In the genomic region with DNA sequence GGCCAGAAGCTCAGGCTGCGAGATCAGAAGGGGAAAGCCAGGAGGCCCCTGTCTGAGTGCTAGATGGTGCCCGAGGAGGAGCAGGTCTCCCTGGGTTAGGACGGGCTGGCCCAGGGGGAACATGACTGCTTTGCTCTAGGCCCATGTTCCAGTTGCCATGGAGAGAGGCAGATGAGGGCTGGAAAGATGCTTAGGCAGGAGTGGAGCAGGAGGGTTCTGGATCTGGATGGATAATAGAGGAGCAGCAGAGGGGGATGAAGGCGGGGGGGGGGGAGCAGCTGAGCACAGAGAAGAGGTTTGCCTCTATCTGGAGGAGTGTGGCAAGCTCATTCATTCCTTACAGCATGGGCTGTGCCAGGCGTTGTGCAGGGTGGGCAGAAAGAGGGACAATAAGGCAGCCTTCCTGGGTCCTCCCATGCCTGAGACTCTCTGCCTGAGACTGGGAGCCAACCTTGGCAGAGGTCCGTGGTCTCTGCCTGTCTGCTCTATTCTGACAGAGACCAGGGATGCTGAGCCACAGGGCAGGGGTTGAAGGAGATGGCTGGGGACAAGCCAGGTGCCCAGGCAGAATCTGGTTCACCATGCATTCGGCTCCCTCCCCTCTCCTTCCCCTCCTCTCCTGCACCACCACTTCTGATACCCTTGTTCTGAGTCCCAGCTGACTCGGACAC, we compare ENCODE assay signal across 12 mouse cellular contexts.
A peak's percentile ranks its signal among the peaks of the same experiment; 100 is the strongest.
DNase-seq lines count a peak whose midpoint lies in the region; ATAC-seq and TF ChIP-seq lines count a peak whose summit lies in the region.
"Had no signal": no experiment of that assay in that cellular context is flagged by ENCODE, and none has a peak within 500 bp of the region (broad histone marks: within the 10 kb centered on the region; RNA-seq: fewer than 3 reads in every experiment).

No protein-coding gene starts in this region.

- no peaks in the 10 kb centered on the region for H3K36me3 ChIP-seq in hindbrain, embryonic 11.5 days (ENCODE audit: control insufficient read depth, insufficient read depth, low read length)
- H3K36me3 ChIP-seq in intestine, postnatal 0 days (ENCODE audit: control insufficient read depth, insufficient read depth) = no peaks in the 10 kb centered on the region
- H3K36me3 ChIP-seq in neural tube, embryonic 13.5 days = no peaks in the 10 kb centered on the region

- TF ChIP-seq CTCF in layer of hippocampus, adult 2 months (conservative IDR thresholded peaks at IDR 0.05) = no peak
- TF ChIP-seq CTCF in intestine, postnatal 0 days (IDR thresholded peaks at IDR 0.05; ENCODE audit: low read depth) = no peak

- no peaks in the 10 kb centered on the region for H3K27me3 ChIP-seq in hindbrain, embryonic 11.5 days (ENCODE audit: control insufficient read depth, insufficient read depth, low read length)
- no peaks in the 10 kb centered on the region for H3K27me3 ChIP-seq in intestine, postnatal 0 days (replicated peaks; ENCODE audit: control insufficient read depth, insufficient read depth, low read length)
- H3K27me3 ChIP-seq in neural tube, embryonic 13.5 days = no peaks in the 10 kb centered on the region

- 0 out of 2 replicates have a peak, but pooled peaks have one; percentile 12 for ATAC-seq in hindbrain, embryonic 11.5 days (ENCODE audit: low FRiP score)
- no peak for ATAC-seq in intestine, postnatal 0 days
- peak; percentile 16; the same call in 1 of the 2 replicates for ATAC-seq in neural tube, embryonic 13.5 days (ENCODE audit: low read depth)
- ATAC-seq: lung, postnatal 0 days had no signal

- H3K4me2 ChIP-seq in hindbrain, embryonic 11.5 days (replicated peaks; ENCODE audit: low read depth, low read length) = no peak overlapping the region
- H3K4me2 ChIP-seq in intestine, postnatal 0 days (replicated peaks; ENCODE audit: low read depth) = no peak overlapping the region
- H3K4me2 ChIP-seq in neural tube, embryonic 13.5 days = no peak overlapping the region
- H3K4me2 ChIP-seq: liver, embryonic 11.5 days had no signal

- no peaks in the 10 kb centered on the region for H3K9me3 ChIP-seq in hindbrain, embryonic 11.5 days (ENCODE audit: control insufficient read depth, low read length)
- no peaks in the 10 kb centered on the region for H3K9me3 ChIP-seq in intestine, postnatal 0 days (ENCODE audit: control insufficient read depth)
- no peaks in the 10 kb centered on the region for H3K9me3 ChIP-seq in neural tube, embryonic 13.5 days

- intact Hi-C loops in heart, postnatal 14 days (cut with DNase I) = no loop called here

- peaks cover 5% of the 10 kb centered on the region; the same call in 1 of the 2 replicates for H3K4me1 ChIP-seq in hindbrain, embryonic 11.5 days (replicated peaks; ENCODE audit: control insufficient read depth, insufficient read depth, low read length)
- peaks cover 9% of the 10 kb centered on the region; the same call in 1 of the 2 replicates for H3K4me1 ChIP-seq in intestine, postnatal 0 days (replicated peaks; ENCODE audit: control insufficient read depth, insufficient read depth, low read length)
- H3K4me1 ChIP-seq in neural tube, embryonic 13.5 days (replicated peaks) = peaks cover 80% of the 10 kb centered on the region

- 0 out of 2 replicates have a peak overlapping the region, but pooled peaks have one; percentile 16 for H3K9ac ChIP-seq in hindbrain, embryonic 11.5 days (ENCODE audit: low read depth, low read length)
- no peak overlapping the region for H3K9ac ChIP-seq in intestine, postnatal 0 days (ENCODE audit: low read depth, low read length)
- peak overlapping the region; percentile 41 for H3K9ac ChIP-seq in neural tube, embryonic 13.5 days

- no peak for DNase-seq in layer of hippocampus, adult 2 months (ENCODE audit: low spot score in 2 of 2)
- no peak for DNase-seq in layer of hippocampus, postnatal 10 days (ENCODE audit: low spot score in 2 of 2)
- DNase-seq in hindbrain, embryonic 11.5 days (ENCODE audit: low spot score) = no peak
- no peak for DNase-seq in frontal cortex, postnatal 25 days (ENCODE audit: low spot score in 2 of 2)
- no peak for DNase-seq in heart, postnatal 14 days
- no peak for DNase-seq in adrenal gland, adult 2 months
- DNase-seq: heart, adult 18-20 months; heart, postnatal 4 days had no signal

- no peak overlapping the region for H3K4me3 ChIP-seq in layer of hippocampus, adult 2 months
- no peak overlapping the region for H3K4me3 ChIP-seq in hindbrain, embryonic 11.5 days (ENCODE audit: low read depth, low read length)
- H3K4me3 ChIP-seq in intestine, postnatal 0 days (ENCODE audit: low read depth, low read length) = no peak overlapping the region
- H3K4me3 ChIP-seq in neural tube, embryonic 13.5 days = no peak overlapping the region

- 75% methylated on average over 8 of the region's 8 CpGs for WGBS in hindbrain, embryonic 11.5 days
- 64% methylated on average over 8 of the region's 8 CpGs for WGBS in intestine, postnatal 0 days
- 54% methylated on average over 8 of the region's 8 CpGs for WGBS in neural tube, embryonic 13.5 days

- 0 out of 2 replicates have a peak overlapping the region, but pooled peaks have one; percentile 48 for H3K27ac ChIP-seq in layer of hippocampus, adult 2 months
- H3K27ac ChIP-seq in hindbrain, embryonic 11.5 days (ENCODE audit: low read depth, low read length) = no peak overlapping the region
- 0 out of 2 replicates have a peak overlapping the region, but pooled peaks have one; percentile 4 for H3K27ac ChIP-seq in intestine, postnatal 0 days (ENCODE audit: low read depth, low read length)
- H3K27ac ChIP-seq in neural tube, embryonic 13.5 days (replicated peaks) = peak overlapping the region; percentile 71
